Mouse (Mus musculus): ENCODE data around the gene She. TPM values are rescaled to one million over a fixed set of nuclear protein-coding genes. Genes with fewer than 3 reads are reported as not detected.

She gene
- total RNA-seq, 2 experiments from 2014 or later = 2.8 to 3.1 TPM

DNA sequence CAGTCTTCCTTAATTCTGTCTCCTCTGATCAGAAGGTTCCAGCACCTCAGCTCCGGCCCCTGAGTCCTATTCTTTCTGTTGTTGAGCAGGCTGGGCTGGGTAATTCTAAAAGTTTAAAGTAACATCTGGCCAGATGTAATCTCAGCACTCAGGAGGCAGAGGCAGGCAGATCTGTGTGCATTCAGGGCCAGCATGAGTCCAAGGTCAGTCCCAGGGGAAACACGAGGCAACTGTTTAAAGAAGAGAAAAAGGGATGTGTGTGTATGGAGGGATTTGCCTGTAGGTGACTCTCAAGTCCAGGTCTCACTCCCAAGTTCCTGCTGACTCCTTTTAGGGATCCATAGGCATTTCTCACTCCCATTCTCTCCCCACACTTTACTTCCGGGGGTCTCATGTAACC lies 76.7 kb downstream of the She start:
- TF ChIP-seq CTCF (conservative IDR thresholded peaks at IDR 0.05) = no peak
- no peak for DNase-seq (ENCODE audit: low spot score in 2 of 2)

More for the DNA sequence above, 76.7 kb downstream of the She start:
- H3K4me3 ChIP-seq = no peak overlapping the region
- H3K27ac ChIP-seq = no peak overlapping the region

Other genes starting within 250 kb of the She start
- 100 to 1,000 TPM; 122 to 133 TPM for gene Adar, start 116.3 kb upstream of the She start, total RNA-seq (2021)
- gene Chrnb2, start 66.7 kb upstream of the She start, total RNA-seq (2021) = 10 to 100 TPM; 29.6 to 30.9 TPM
- gene Ube2q1, start 57.8 kb upstream of the She start, total RNA-seq (2021) = 10 to 100 TPM; 95.0 to 98.4 TPM
- 1 to 10 TPM; 5.9 to 6.1 TPM for gene Il6ra, start 81.8 kb downstream of the She start, total RNA-seq (2021)
- 10 to 100 TPM; 79.1 to 94.6 TPM for gene Atp8b2, start 132.1 kb downstream of the She start, total RNA-seq (2021)
- 10 to 100 TPM; 89.8 to 91.8 TPM for gene Hax1, start 167.4 kb downstream of the She start, total RNA-seq (2021)
- gene 4933434E20Rik, start 220.3 kb downstream of the She start, total RNA-seq (2021) = 100 to 1,000 TPM in 1 of 2 experiments, 10 to 100 TPM in 1; 89.6 to 101 TPM
- gene Ubap2l, start 221.3 kb downstream of the She start, total RNA-seq (2021) = 100 to 1,000 TPM; 173 to 179 TPM
- 100 to 1,000 TPM; 177 to 183 TPM for gene Tpm3, start 241.3 kb downstream of the She start, total RNA-seq (2021)

All from layer of hippocampus, adult 2 months (tissue).